Mouse (Mus musculus): ENCODE measurements around the gene Bbs5. TPM values are rescaled to one million over a fixed set of nuclear protein-coding genes. Genes with fewer than 3 reads are reported as not detected.

Gene Bbs5
- polyA plus RNA-seq (2014; fragmentation: Illumina TruSeq; extraction: RNeasy Lipid Tissue Mini Kit (QIAGEN cat#74804); ENCODE audit: low read depth, low replicate concordance): 12.2 TPM

GRCm38 (mm10) chr2:69646726-69647490 lies at the start of gene Bbs5:
TSS of gene Bbs5 (plus strand) at chr2:69647171.

DNA sequence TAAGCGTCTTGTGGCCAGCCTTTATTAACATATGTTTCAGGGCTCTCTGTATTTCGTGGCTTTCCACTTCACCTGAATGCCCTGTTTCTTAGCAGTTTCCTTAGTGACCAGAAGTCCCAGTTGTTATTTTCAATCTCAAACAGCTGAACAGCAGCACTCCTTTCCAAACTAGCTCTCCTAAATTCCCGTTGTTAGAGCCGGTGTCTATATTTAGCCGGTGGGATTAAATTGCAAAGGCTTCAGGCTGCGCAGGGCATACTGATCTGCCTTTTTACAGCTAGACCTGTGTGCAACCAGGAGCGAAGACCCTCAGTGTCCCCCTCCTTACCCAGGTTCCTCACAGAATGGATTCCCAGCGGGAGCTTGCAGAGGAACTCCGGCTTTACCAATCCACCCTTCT lies 22.9 kb downstream of the Bbs5 start, which contains the start of gene Klhl41:
Klhl41 (plus strand) TSS at position 268 of the 400 bp plus-strand sequence.

GRCm38 (mm10) chr2:69712981-69713625 lies 66.1 kb downstream of the Bbs5 start, which contains the start of gene Fastkd1:
TSS of gene Fastkd1 (minus strand) at chr2:69713516.

Other genes with a start within 250 kb of the Bbs5 start
- gene Lrp2, start 61.1 kb upstream of the Bbs5 start, polyA plus RNA-seq (2014; fragmentation: Illumina TruSeq; extraction: RNeasy Lipid Tissue Mini Kit (QIAGEN cat#74804); ENCODE audit: low read depth, low replicate concordance): 0.08 TPM
- not detected for gene Klhl41, start 22.9 kb downstream of the Bbs5 start, polyA plus RNA-seq (2014; fragmentation: Illumina TruSeq; extraction: RNeasy Lipid Tissue Mini Kit (QIAGEN cat#74804); ENCODE audit: low read depth, low replicate concordance)
- gene Fastkd1, start 66.3 kb downstream of the Bbs5 start, polyA plus RNA-seq (2014; fragmentation: Illumina TruSeq; extraction: RNeasy Lipid Tissue Mini Kit (QIAGEN cat#74804); ENCODE audit: low read depth, low replicate concordance): 33.9 TPM
- gene Ppig, start 75.4 kb downstream of the Bbs5 start, polyA plus RNA-seq (2014; fragmentation: Illumina TruSeq; extraction: RNeasy Lipid Tissue Mini Kit (QIAGEN cat#74804); ENCODE audit: low read depth, low replicate concordance): 51.1 TPM
- 0.85 TPM for gene Ccdc173, start 142.4 kb downstream of the Bbs5 start, polyA plus RNA-seq (2014; fragmentation: Illumina TruSeq; extraction: RNeasy Lipid Tissue Mini Kit (QIAGEN cat#74804); ENCODE audit: low read depth, low replicate concordance)
- 41.3 TPM for gene Phospho2, start 142.5 kb downstream of the Bbs5 start, polyA plus RNA-seq (2014; fragmentation: Illumina TruSeq; extraction: RNeasy Lipid Tissue Mini Kit (QIAGEN cat#74804); ENCODE audit: low read depth, low replicate concordance)
- 1.2 TPM for gene Klhl23, start 174.8 kb downstream of the Bbs5 start, polyA plus RNA-seq (2014; fragmentation: Illumina TruSeq; extraction: RNeasy Lipid Tissue Mini Kit (QIAGEN cat#74804); ENCODE audit: low read depth, low replicate concordance)
- gene Ssb, start 214.4 kb downstream of the Bbs5 start, polyA plus RNA-seq (2014; fragmentation: Illumina TruSeq; extraction: RNeasy Lipid Tissue Mini Kit (QIAGEN cat#74804); ENCODE audit: low read depth, low replicate concordance): 239 TPM
- gene Mettl5, start 238.4 kb downstream of the Bbs5 start, polyA plus RNA-seq (2014; fragmentation: Illumina TruSeq; extraction: RNeasy Lipid Tissue Mini Kit (QIAGEN cat#74804); ENCODE audit: low read depth, low replicate concordance): 57.9 TPM

All from liver, adult 10 weeks (tissue).